Mouse (Mus musculus) liver, embryonic 14.5 days (tissue): ENCODE results near the gene Dmgdh. TPM values are rescaled to one million over a fixed set of nuclear protein-coding genes. Genes with fewer than 3 reads are reported as not detected.

ENCODE experiments used
- ATAC-seq: fragments of 200-750 bp; cut with Nextera tagmentation; 2 replicates; pipeline ENCODE4 v1.8.0; 2017; ENCODE audit warnings: moderate number of reproducible peaks, mild to moderate bottlenecking, moderate library complexity; ENCODE audit not compliant: insufficient read depth
- DNase-seq, 3 experiments: peaks; one replicate each; pipeline ENCODE4 v3.0.0-alpha.2; 2012 to 2013; ENCODE audit warnings: low read depth in 3 of 3, low spot score in 3 of 3
- H3K27ac ChIP-seq: fragments of 300-500 bp; sonication (generic); 2 replicates; pipeline ENCODE4 v1.5.1; 2014; ENCODE audit warnings: moderate library complexity, mild to moderate bottlenecking, control low read depth, inconsistent platforms
- H3K27me3 ChIP-seq: fragments of 300-500 bp; sonication (generic); 2 replicates; pipeline ENCODE4 v1.6.1; 2014; ENCODE audit warnings: mild to moderate bottlenecking, low read length, moderate library complexity; ENCODE audit not compliant: control insufficient read depth, insufficient read depth
- H3K36me3 ChIP-seq: fragments of 300-500 bp; sonication (generic); replicated peaks from 2 replicates; pipeline ENCODE4 v1.6.1; 2014; ENCODE audit warnings: low read depth; ENCODE audit not compliant: control insufficient read depth, insufficient read depth
- H3K4me1 ChIP-seq, 2 experiments: fragments of 200-500 bp in 1 of 2; fragments of 300-500 bp in 1 of 2; sonication (generic) in 1 of 2; replicated peaks; 2 replicates each; pipeline ENCODE4 v1.6.1; 2012 to 2014; ENCODE audit warnings: antibody characterized with exemption in 1 of 2, inconsistent platforms in 1 of 2, low read length in 1 of 2; ENCODE audit not compliant: control insufficient read depth in 2 of 2, insufficient read depth in 2 of 2
- H3K4me2 ChIP-seq: fragments of 300-500 bp; sonication (generic); 2 replicates; pipeline ENCODE4 v1.6.1; 2014; ENCODE audit warnings: low read depth, mild to moderate bottlenecking, control low read depth, moderate library complexity
- H3K4me3 ChIP-seq, 2 experiments: fragments of 200-500 bp in 1 of 2; fragments of 300-500 bp in 1 of 2; sonication (generic) in 1 of 2; 2 replicates each; pipeline ENCODE4 v1.5.1; 2012 to 2014; ENCODE audit warnings: low read depth in 2 of 2, low read length in 2 of 2, mild to moderate bottlenecking in 2 of 2, control low read depth in 1 of 2, inconsistent platforms in 1 of 2, moderate library complexity in 1 of 2; ENCODE audit not compliant: insufficient read depth in 1 of 2
- H3K9ac ChIP-seq: fragments of 300-500 bp; sonication (generic); replicated peaks from 2 replicates; pipeline ENCODE4 v1.6.1; 2014; ENCODE audit warnings: mild to moderate bottlenecking, control low read depth, moderate library complexity
- H3K9me3 ChIP-seq: fragments of 300-500 bp; sonication (generic); 2 replicates; pipeline ENCODE4 v1.6.1; 2016; ENCODE audit warnings: low read length, mixed read lengths; ENCODE audit not compliant: control insufficient read depth
- CTCF ChIP-seq: IDR thresholded peaks from 2 replicates; pipeline ENCODE4 v1.5.1; 2016; ENCODE audit warnings: antibody characterized with exemption, low read depth, control low read depth
- EP300 ChIP-seq: IDR thresholded peaks from 2 replicates; pipeline ENCODE4 v1.6.1; 2016; ENCODE audit warnings: antibody characterized with exemption, low read depth
- WGBS: fragments of 180-500 bp; shearing (Covaris S2); extraction: QIAGEN DNeasy Blood & Tissue Kit; methylation state at CpG from one replicate; pipeline ENCODE4 v1.1.7; 2014; ENCODE audit not compliant: insufficient replicate concordance; 5-methylcytosine and 5-hydroxymethylcytosine counted together
- polyA plus RNA-seq, 2 experiments: library from polyadenylated mRNA; depleted of rRNA in 1 of 2; stranded (reverse) in 1 of 2; unstranded in 1 of 2; fragments of >200 nt; fragmentation: Nextera tagmentation in 1 of 2; extraction: Ambion mirVana in 1 of 2; gene quantifications; 2 replicates each; pipeline versions ENCODE4 v1.2.1 to v1.2.3; 2012 to 2014

Gene Dmgdh
- polyA plus RNA-seq, 2 experiments, result 9.7 to 12.0 TPM

DNA sequence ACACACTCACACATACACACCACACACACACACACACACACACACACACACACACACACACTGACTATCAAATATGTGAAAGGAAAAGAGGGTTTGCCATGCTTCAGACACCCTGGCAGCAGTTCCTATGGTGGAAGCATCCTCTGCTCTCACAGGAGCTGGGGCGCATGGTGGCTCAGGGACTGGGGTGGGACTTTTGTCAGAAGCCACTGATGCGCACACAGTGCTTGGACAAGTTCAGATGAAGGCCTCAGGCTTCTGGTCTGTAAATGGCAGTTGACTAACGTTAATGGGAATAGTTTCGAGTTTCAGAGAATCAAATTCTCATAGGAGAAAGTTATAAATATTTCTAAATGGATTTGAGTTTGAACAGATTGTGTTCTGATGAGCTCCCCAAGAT is 11.0 kb downstream of the Dmgdh start:
- 68% methylated on average over 4 of the region's 4 CpGs for WGBS
- Histone ChIP-seq H3K27me3 (no peaks in the 10 kb centered on the region), H3K27ac (no peak overlapping the region), H3K9me3 (no peaks in the 10 kb centered on the region), H3K9ac (no peak overlapping the region), H3K4me3 (no peak overlapping the region), H3K4me2 (no peak overlapping the region), H3K36me3 (no peaks in the 10 kb centered on the region), H3K4me1 (no peaks in the 10 kb centered on the region)
- DNase-seq (no peak), ATAC-seq (no peak)
- TF ChIP-seq EP300 (no peak), CTCF (no peak)

DNA sequence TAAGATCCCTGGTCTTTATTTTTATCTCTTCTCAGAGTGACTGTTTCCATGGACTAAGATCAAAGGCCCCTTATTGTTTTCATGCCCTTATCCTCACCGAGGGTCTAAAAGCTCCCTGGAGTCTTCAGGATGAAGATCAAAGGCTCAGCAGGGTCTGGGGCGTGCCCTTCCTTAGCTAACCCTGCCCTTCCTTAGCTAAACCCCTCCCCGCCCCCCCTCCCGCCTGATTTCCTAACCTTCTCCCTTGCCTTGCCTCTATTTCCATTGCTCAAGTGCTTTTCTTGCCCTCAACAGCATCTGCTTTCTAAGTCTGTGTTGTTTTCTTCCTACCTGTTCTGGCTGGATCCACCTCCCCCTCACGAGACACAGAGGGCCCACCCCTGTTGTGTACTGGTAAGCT is 13.1 kb downstream of the Dmgdh start:
- TF ChIP-seq EP300 (no peak), CTCF (no peak)
- Histone ChIP-seq H3K4me1 (no peaks in the 10 kb centered on the region), H3K9me3 (no peaks in the 10 kb centered on the region), H3K27ac (no peak overlapping the region), H3K4me3 (no peak overlapping the region), H3K27me3 (no peaks in the 10 kb centered on the region), H3K9ac (no peak overlapping the region), H3K36me3 (no peaks in the 10 kb centered on the region), H3K4me2 (no peak overlapping the region)
- ATAC-seq (no peak), DNase-seq (no peak)
- WGBS, result 36% methylated on average over 5 of the region's 5 CpGs

DNA sequence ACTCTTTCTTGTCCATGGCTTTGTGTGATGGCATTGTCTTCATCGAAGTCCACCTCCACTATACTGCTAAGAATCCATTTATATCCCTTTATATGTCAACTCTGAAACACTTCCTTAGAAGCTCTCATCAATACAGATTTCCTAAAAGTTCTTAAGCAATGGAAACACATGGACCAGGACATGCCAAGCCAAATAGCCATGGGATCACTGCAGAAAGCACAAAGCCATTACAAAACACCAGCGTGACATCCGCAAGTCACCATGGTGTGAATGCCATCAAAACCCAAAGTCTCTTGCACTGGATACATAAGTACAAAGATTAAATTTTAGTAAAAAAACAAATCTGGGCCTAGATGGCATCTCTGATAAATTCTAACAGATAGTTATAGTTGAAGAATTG is 15.3 kb downstream of the Dmgdh start:
- no peak overlapping the region for H3K4me2 ChIP-seq
- no peaks in the 10 kb centered on the region for H3K27me3 ChIP-seq
- ATAC-seq (no peak), DNase-seq (no peak)
- H3K4me1 ChIP-seq, result no peaks in the 10 kb centered on the region
- no peaks in the 10 kb centered on the region for H3K36me3 ChIP-seq
- H3K4me3 ChIP-seq, result no peak overlapping the region
- TF ChIP-seq EP300 (no peak), CTCF (no peak)
- WGBS, result 82% methylated on average over 3 of the region's 3 CpGs
- H3K27ac ChIP-seq, result no peak overlapping the region
- H3K9ac ChIP-seq, result no peak overlapping the region
- H3K9me3 ChIP-seq, result no peaks in the 10 kb centered on the region

DNA sequence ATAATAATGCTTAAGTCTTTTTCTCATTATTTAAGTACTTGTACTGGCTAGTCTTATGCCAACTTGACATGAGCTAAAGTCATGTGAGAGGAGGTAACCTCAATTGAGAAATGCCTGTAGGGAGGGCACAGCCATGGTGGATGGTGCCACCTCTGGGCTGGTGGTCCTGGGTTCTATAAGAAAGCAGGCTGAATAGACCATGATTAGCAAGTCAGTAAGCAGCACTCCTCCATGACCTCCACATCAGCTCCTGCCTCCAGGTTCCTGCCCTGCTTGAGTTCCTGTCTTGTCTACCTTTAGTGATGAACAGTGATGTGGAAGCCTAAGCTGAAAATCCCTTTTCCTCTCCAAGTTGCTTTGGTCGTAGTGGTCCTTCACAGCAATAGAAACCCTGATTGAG is 16.6 kb downstream of the Dmgdh start:
- 76% methylated on average over 1 of the region's 1 CpGs for WGBS

DNA sequence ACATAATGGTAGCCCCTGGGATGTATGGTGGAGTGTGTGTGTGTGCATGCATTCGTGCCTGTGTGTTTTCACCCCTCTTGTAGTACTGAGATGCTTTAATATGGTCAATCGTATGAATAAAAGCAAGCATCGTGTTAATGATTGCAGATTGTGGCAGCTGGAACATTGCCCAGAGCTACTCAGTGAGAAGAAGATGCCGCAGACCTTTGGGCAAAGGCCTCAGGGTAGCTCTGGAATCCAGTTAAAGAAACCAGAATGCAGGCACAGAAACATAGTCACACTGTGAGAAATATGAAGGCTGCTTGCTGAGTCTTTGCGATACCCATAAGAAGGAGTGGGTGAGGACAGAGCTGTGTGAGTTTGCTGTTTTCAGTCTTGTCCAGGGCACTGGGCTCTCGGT is 24.6 kb downstream of the Dmgdh start:
- Histone ChIP-seq H3K9me3 (no peaks in the 10 kb centered on the region), H3K4me1 (no peaks in the 10 kb centered on the region), H3K4me3 (no peak overlapping the region), H3K4me2 (no peak overlapping the region), H3K27me3 (no peaks in the 10 kb centered on the region), H3K9ac (no peak overlapping the region), H3K36me3 (no peaks in the 10 kb centered on the region), H3K27ac (no peak overlapping the region)
- DNase-seq, result no peak
- 71% methylated on average over 6 of the region's 6 CpGs for WGBS
- no peak for TF ChIP-seq CTCF
- TF ChIP-seq EP300, result no peak
- no peak for ATAC-seq

More for the DNA sequence above, 16.6 kb downstream of the Dmgdh start:
- no peak for ATAC-seq
- H3K4me1 ChIP-seq, result no peaks in the 10 kb centered on the region
- TF ChIP-seq EP300 (no peak), CTCF (no peak)
- no peak overlapping the region for H3K27ac ChIP-seq
- H3K27me3 ChIP-seq, result no peaks in the 10 kb centered on the region
- H3K36me3 ChIP-seq, result no peaks in the 10 kb centered on the region
- H3K9me3 ChIP-seq, result no peaks in the 10 kb centered on the region
- DNase-seq, result no peak
- no peak overlapping the region for H3K9ac ChIP-seq
- no peak overlapping the region for H3K4me3 ChIP-seq
- H3K4me2 ChIP-seq, result no peak overlapping the region
